Mouse (Mus musculus): ENCODE measurements around the gene Tmem28.

Gene Tmem28

GRCm38 (mm10) chrX:99820790-99821395 is at the start of gene Tmem28:
Gene Tmem28, plus strand, starts transcription at chrX:99821021.
- no peak for TF ChIP-seq GATA4 (IDR thresholded peaks at IDR 0.05; ENCODE audit: insufficient replicate concordance, low read length)

- no peak for TF ChIP-seq GATA4 (IDR thresholded peaks at IDR 0.05; ENCODE audit: insufficient replicate concordance, low read length)
These were observed 40.5 kb upstream of the Tmem28 start for GRCm38 (mm10) chrX:99780308-99780707.

GRCm38 (mm10) chrX:99808375-99808774 is 12.4 kb upstream of the Tmem28 start:
- no peak for TF ChIP-seq GATA4 (IDR thresholded peaks at IDR 0.05; ENCODE audit: insufficient replicate concordance, low read length)

GRCm38 (mm10) chrX:99819395-99819935 is 1.4 kb upstream of the Tmem28 start:
- no peak for TF ChIP-seq GATA4 (IDR thresholded peaks at IDR 0.05; ENCODE audit: insufficient replicate concordance, low read length)

- no peak for TF ChIP-seq GATA4 (IDR thresholded peaks at IDR 0.05; ENCODE audit: insufficient replicate concordance, low read length)
These were observed 658 bp upstream of the Tmem28 start for GRCm38 (mm10) chrX:99819936-99820789.

- TF ChIP-seq GATA4 (IDR thresholded peaks at IDR 0.05; ENCODE audit: insufficient replicate concordance, low read length) = no peak
These were observed 21.3 kb downstream of the Tmem28 start for GRCm38 (mm10) chrX:99842090-99842489.

- no peak for TF ChIP-seq GATA4 (IDR thresholded peaks at IDR 0.05; ENCODE audit: insufficient replicate concordance, low read length)
These were observed 32.5 kb downstream of the Tmem28 start for GRCm38 (mm10) chrX:99853261-99853741.

- no peak for TF ChIP-seq GATA4 (IDR thresholded peaks at IDR 0.05; ENCODE audit: insufficient replicate concordance, low read length)
These were observed 33.0 kb downstream of the Tmem28 start for GRCm38 (mm10) chrX:99853834-99854233.

GRCm38 (mm10) chrX:99872228-99872627 is 51.4 kb downstream of the Tmem28 start:
- TF ChIP-seq GATA4 (IDR thresholded peaks at IDR 0.05; ENCODE audit: insufficient replicate concordance, low read length) = no peak

GRCm38 (mm10) chrX:99872632-99873201 is 51.9 kb downstream of the Tmem28 start:
- no peak for TF ChIP-seq GATA4 (IDR thresholded peaks at IDR 0.05; ENCODE audit: insufficient replicate concordance, low read length)

- TF ChIP-seq GATA4 (IDR thresholded peaks at IDR 0.05; ENCODE audit: insufficient replicate concordance, low read length) = no peak
These were observed 52.6 kb downstream of the Tmem28 start for GRCm38 (mm10) chrX:99873259-99873919.

GRCm38 (mm10) chrX:99873920-99874296 is 53.1 kb downstream of the Tmem28 start:
- no peak for TF ChIP-seq GATA4 (IDR thresholded peaks at IDR 0.05; ENCODE audit: insufficient replicate concordance, low read length)

- no peak for TF ChIP-seq GATA4 (IDR thresholded peaks at IDR 0.05; ENCODE audit: insufficient replicate concordance, low read length)
These were observed 56.0 kb downstream of the Tmem28 start for GRCm38 (mm10) chrX:99876781-99877180.

- TF ChIP-seq GATA4 (IDR thresholded peaks at IDR 0.05; ENCODE audit: insufficient replicate concordance, low read length) = no peak
These were observed 62.6 kb downstream of the Tmem28 start for GRCm38 (mm10) chrX:99883396-99883795.

Data from liver, adult (tissue).